Mouse (Mus musculus) heart, embryonic 15.5 days (tissue): ENCODE measurements at regions not wholly inside any gene's neighbourhood (a gene's known extent, or its start where the extent isn't known, plus 50 kb on each side); places are given as distances from the start of the nearest gene placed in this dataset.
A peak's percentile ranks its signal among the peaks of the same experiment; 100 is the strongest.

Experiments
- ATAC-seq: fragments of 200-750 bp; cut with Nextera tagmentation; replicated peaks from 2 replicates; pipeline ENCODE4 v1.8.0; 2017; ENCODE audit warnings: low read depth, moderate TSS enrichment; ENCODE audit not compliant: insufficient number of reproducible peaks, insufficient read depth, low FRiP score
- H3K27ac ChIP-seq: fragments of 300-500 bp; sonication (generic); 2 replicates; pipeline ENCODE4 v1.5.1; 2015; ENCODE audit warnings: mild to moderate bottlenecking, inconsistent platforms
- H3K27me3 ChIP-seq: fragments of 300-500 bp; sonication (generic); 2 replicates; pipeline ENCODE4 v1.6.1; 2015; ENCODE audit warnings: inconsistent platforms
- H3K36me3 ChIP-seq: fragments of 300-500 bp; sonication (generic); 2 replicates; pipeline ENCODE4 v1.6.1; 2015; ENCODE audit warnings: mild to moderate bottlenecking, inconsistent platforms
- H3K4me1 ChIP-seq: fragments of 300-500 bp; sonication (generic); replicated peaks from 2 replicates; pipeline ENCODE4 v1.6.1; 2015; ENCODE audit warnings: inconsistent platforms
- H3K4me2 ChIP-seq: fragments of 300-500 bp; sonication (generic); 2 replicates; pipeline ENCODE4 v1.6.1; 2015; ENCODE audit warnings: inconsistent platforms, mild to moderate bottlenecking, moderate library complexity
- H3K4me3 ChIP-seq: fragments of 300-500 bp; sonication (generic); 2 replicates; pipeline ENCODE4 v1.5.1; 2015; ENCODE audit warnings: mild to moderate bottlenecking, inconsistent platforms
- H3K9ac ChIP-seq: fragments of 300-500 bp; sonication (generic); 2 replicates; pipeline ENCODE4 v1.6.1; 2015; ENCODE audit warnings: mild to moderate bottlenecking, inconsistent platforms
- H3K9me3 ChIP-seq: fragments of 300-500 bp; sonication (generic); replicated peaks from 2 replicates; pipeline ENCODE4 v1.6.1; 2016; ENCODE audit warnings: inconsistent platforms
- WGBS: fragments of 180-500 bp; shearing (Covaris S2); methylation state at CpG from one replicate; pipeline ENCODE4 v1.1.7; 2015; ENCODE audit warnings: mixed read lengths; 5-methylcytosine and 5-hydroxymethylcytosine counted together

- Histone ChIP-seq H3K27ac (peak overlapping the region; percentile 28), H3K9me3 (no peaks in the 10 kb centered on the region), H3K4me2 (peak overlapping the region; percentile 27), H3K27me3 (no peaks in the 10 kb centered on the region), H3K4me3 (no peak overlapping the region), H3K9ac (no peak overlapping the region), H3K4me1 (peaks cover 8% of the 10 kb centered on the region; the same call in 1 of the 2 replicates), H3K36me3 (no peaks in the 10 kb centered on the region)
- WGBS, result 36% methylated on average over 6 of the region's 6 CpGs
- peak; percentile 69; the same call in 1 of the 2 replicates for ATAC-seq
These were observed 929.4 kb downstream of the Robo2 start for GRCm38 (mm10) chr16:73482176-73482575.

GRCm38 (mm10) chr16:73473502-73473901 is 938.1 kb downstream of the Robo2 start:
- ATAC-seq, result no peak
- Histone ChIP-seq H3K4me1 (no peaks in the 10 kb centered on the region), H3K27ac (no peak overlapping the region), H3K36me3 (no peaks in the 10 kb centered on the region), H3K4me3 (no peak overlapping the region), H3K9ac (no peak overlapping the region), H3K4me2 (no peak overlapping the region), H3K9me3 (no peaks in the 10 kb centered on the region), H3K27me3 (no peaks in the 10 kb centered on the region)
- 68% methylated on average over 2 of the region's 2 CpGs for WGBS

- Histone ChIP-seq H3K9me3 (no peaks in the 10 kb centered on the region), H3K27ac (no peak overlapping the region), H3K9ac (no peak overlapping the region), H3K36me3 (no peaks in the 10 kb centered on the region), H3K4me2 (no peak overlapping the region), H3K4me1 (no peaks in the 10 kb centered on the region), H3K27me3 (no peaks in the 10 kb centered on the region), H3K4me3 (no peak overlapping the region)
- WGBS, result 49% methylated on average over 5 of the region's 5 CpGs
- no peak for ATAC-seq
These were observed 940.1 kb downstream of the Robo2 start for GRCm38 (mm10) chr16:73471547-73471946.

- H3K4me1 ChIP-seq, result no peaks in the 10 kb centered on the region
- WGBS, result 59% methylated on average over 4 of the region's 4 CpGs
- H3K27ac ChIP-seq, result no peak overlapping the region
- H3K4me2 ChIP-seq, result no peak overlapping the region
- no peaks in the 10 kb centered on the region for H3K9me3 ChIP-seq
- no peaks in the 10 kb centered on the region for H3K36me3 ChIP-seq
- H3K4me3 ChIP-seq, result no peak overlapping the region
- no peaks in the 10 kb centered on the region for H3K27me3 ChIP-seq
- H3K9ac ChIP-seq, result no peak overlapping the region
- no peak for ATAC-seq
These were observed 941.1 kb downstream of the Robo2 start for GRCm38 (mm10) chr16:73470535-73470934.

- H3K27me3 ChIP-seq, result no peaks in the 10 kb centered on the region
- no peak overlapping the region for H3K9ac ChIP-seq
- H3K9me3 ChIP-seq, result no peaks in the 10 kb centered on the region
- no peak for ATAC-seq
- H3K4me3 ChIP-seq, result no peak overlapping the region
- WGBS, result 77% methylated on average over 6 of the region's 6 CpGs
- H3K36me3 ChIP-seq, result no peaks in the 10 kb centered on the region
- H3K4me2 ChIP-seq, result no peak overlapping the region
- H3K4me1 ChIP-seq, result no peaks in the 10 kb centered on the region
- H3K27ac ChIP-seq, result no peak overlapping the region
These were observed 945.3 kb downstream of the Robo2 start for GRCm38 (mm10) chr16:73466296-73466695.

- Histone ChIP-seq H3K9me3 (no peaks in the 10 kb centered on the region), H3K4me3 (no peak overlapping the region), H3K36me3 (no peaks in the 10 kb centered on the region), H3K9ac (no peak overlapping the region), H3K27ac (no peak overlapping the region), H3K27me3 (no peaks in the 10 kb centered on the region), H3K4me1 (no peaks in the 10 kb centered on the region), H3K4me2 (no peak overlapping the region)
- ATAC-seq, result no peak
- WGBS, result 87% methylated on average over 4 of the region's 4 CpGs
These were observed 949.1 kb downstream of the Robo2 start for GRCm38 (mm10) chr16:73462516-73462915.

GRCm38 (mm10) chr16:73450634-73451245 is 960.9 kb downstream of the Robo2 start:
- Histone ChIP-seq H3K27ac (no peak overlapping the region), H3K36me3 (no peaks in the 10 kb centered on the region), H3K27me3 (no peaks in the 10 kb centered on the region), H3K4me2 (no peak overlapping the region), H3K4me3 (no peak overlapping the region), H3K9ac (no peak overlapping the region), H3K9me3 (no peaks in the 10 kb centered on the region), H3K4me1 (no peaks in the 10 kb centered on the region)
- no peak for ATAC-seq
- WGBS, result 88% methylated on average over 3 of the region's 3 CpGs

GRCm38 (mm10) chr16:73449836-73450235 is 961.8 kb downstream of the Robo2 start:
- Histone ChIP-seq H3K27me3 (no peaks in the 10 kb centered on the region), H3K9ac (no peak overlapping the region), H3K4me2 (no peak overlapping the region), H3K9me3 (no peaks in the 10 kb centered on the region), H3K36me3 (no peaks in the 10 kb centered on the region), H3K4me3 (no peak overlapping the region), H3K27ac (no peak overlapping the region), H3K4me1 (no peaks in the 10 kb centered on the region)
- 91% methylated on average over 7 of the region's 7 CpGs for WGBS
- no peak for ATAC-seq

- Histone ChIP-seq H3K4me2 (no peak overlapping the region), H3K36me3 (no peaks in the 10 kb centered on the region), H3K4me3 (no peak overlapping the region), H3K4me1 (no peaks in the 10 kb centered on the region), H3K9ac (no peak overlapping the region), H3K27ac (no peak overlapping the region), H3K9me3 (no peaks in the 10 kb centered on the region), H3K27me3 (no peaks in the 10 kb centered on the region)
- 85% methylated on average over 3 of the region's 3 CpGs for WGBS
- no peak for ATAC-seq
These were observed 975.9 kb downstream of the Robo2 start for GRCm38 (mm10) chr16:73435726-73436125.

GRCm38 (mm10) chr16:73424851-73425250 is 986.8 kb downstream of the Robo2 start:
- Histone ChIP-seq H3K27ac (no peak overlapping the region), H3K36me3 (no peaks in the 10 kb centered on the region), H3K4me2 (no peak overlapping the region), H3K27me3 (no peaks in the 10 kb centered on the region), H3K4me3 (no peak overlapping the region), H3K9me3 (no peaks in the 10 kb centered on the region), H3K4me1 (no peaks in the 10 kb centered on the region), H3K9ac (no peak overlapping the region)
- 74% methylated on average over 5 of the region's 5 CpGs for WGBS
- ATAC-seq, result no peak

GRCm38 (mm10) chr16:73424311-73424710 is 987.3 kb downstream of the Robo2 start:
- no peak overlapping the region for H3K4me3 ChIP-seq
- no peak overlapping the region for H3K27ac ChIP-seq
- 61% methylated on average over 2 of the region's 2 CpGs for WGBS
- H3K9ac ChIP-seq, result no peak overlapping the region
- no peak overlapping the region for H3K4me2 ChIP-seq
- H3K36me3 ChIP-seq, result no peaks in the 10 kb centered on the region
- no peak for ATAC-seq
- H3K27me3 ChIP-seq, result no peaks in the 10 kb centered on the region
- H3K9me3 ChIP-seq, result no peaks in the 10 kb centered on the region
- H3K4me1 ChIP-seq, result no peaks in the 10 kb centered on the region

GRCm38 (mm10) chr16:73404509-73404908 is 1007.1 kb downstream of the Robo2 start:
- no peaks in the 10 kb centered on the region for H3K27me3 ChIP-seq
- no peak overlapping the region for H3K9ac ChIP-seq
- H3K36me3 ChIP-seq, result no peaks in the 10 kb centered on the region
- ATAC-seq, result no peak
- H3K4me1 ChIP-seq, result no peaks in the 10 kb centered on the region
- 61% methylated on average over 3 of the region's 3 CpGs for WGBS
- H3K4me3 ChIP-seq, result no peak overlapping the region
- H3K4me2 ChIP-seq, result no peak overlapping the region
- no peak overlapping the region for H3K27ac ChIP-seq
- no peaks in the 10 kb centered on the region for H3K9me3 ChIP-seq
